Mouse (Mus musculus) lung, postnatal 0 days (tissue): ENCODE measurements around the gene Sod1. TPM values are rescaled to one million over a fixed set of nuclear protein-coding genes. Genes with fewer than 3 reads are reported as not detected.

Source experiments
- ATAC-seq: fragments of 200-750 bp; cut with Nextera tagmentation; 2 replicates; pipeline ENCODE4 v1.8.0; 2017; ENCODE audit warnings: moderate library complexity
- DNase-seq: peaks from one replicate; pipeline ENCODE4 v3.0.0-alpha.2; 2016; ENCODE audit warnings: low spot score
- H3K27ac ChIP-seq: fragments of 300-500 bp; sonication (generic); 2 replicates; pipeline ENCODE4 v1.5.1; 2014; ENCODE audit warnings: antibody characterized with exemption, mild to moderate bottlenecking, low read length, mixed read lengths
- H3K27me3 ChIP-seq: fragments of 300-500 bp; sonication (generic); replicated peaks from 2 replicates; pipeline ENCODE4 v1.6.1; 2014; ENCODE audit warnings: low read length, mixed read lengths; ENCODE audit not compliant: insufficient read depth
- H3K36me3 ChIP-seq: fragments of 300-500 bp; sonication (generic); 2 replicates; pipeline ENCODE4 v1.6.1; 2014; ENCODE audit warnings: low read length, mixed read lengths; ENCODE audit not compliant: insufficient read depth
- H3K4me1 ChIP-seq: fragments of 300-500 bp; sonication (generic); 2 replicates; pipeline ENCODE4 v1.6.1; 2014; ENCODE audit warnings: antibody characterized with exemption, low read depth, low read length, mixed read lengths; ENCODE audit not compliant: insufficient read depth
- H3K4me2 ChIP-seq: fragments of 300-500 bp; sonication (generic); replicated peaks from 2 replicates; pipeline ENCODE4 v1.6.1; 2014; ENCODE audit warnings: low read depth, mild to moderate bottlenecking, low read length, moderate library complexity, mixed read lengths
- H3K4me3 ChIP-seq: fragments of 300-500 bp; sonication (generic); 2 replicates; pipeline ENCODE4 v1.5.1; 2014; ENCODE audit warnings: low read depth, low read length
- H3K9ac ChIP-seq: fragments of 300-500 bp; sonication (generic); replicated peaks from 2 replicates; pipeline ENCODE4 v1.6.1; 2014; ENCODE audit warnings: low read depth, mild to moderate bottlenecking
- H3K9me3 ChIP-seq: fragments of 300-500 bp; sonication (generic); 2 replicates; pipeline ENCODE4 v1.6.1; 2016; ENCODE audit warnings: low read length, mixed read lengths
- CTCF ChIP-seq: IDR thresholded peaks from 2 replicates; pipeline ENCODE4 v1.5.1; 2016; ENCODE audit warnings: antibody characterized with exemption, mild to moderate bottlenecking
- EP300 ChIP-seq: IDR thresholded peaks from 2 replicates; pipeline ENCODE4 v1.6.1; 2016; ENCODE audit warnings: antibody characterized with exemption, mild to moderate bottlenecking, control low read depth
- WGBS: fragments of 180-500 bp; shearing (Covaris S2); extraction: QIAGEN DNeasy Blood & Tissue Kit; methylation state at CpG from one replicate; pipeline ENCODE4 v1.1.7; 2014; 5-methylcytosine and 5-hydroxymethylcytosine counted together
- polyA plus RNA-seq: library from polyadenylated mRNA; unstranded; fragments of >200 nt; fragmentation: Nextera tagmentation; extraction: Ambion mirVana; gene quantifications from 2 replicates; pipeline ENCODE4 v1.2.1, GENCODE M21; 2015

Sod1 gene
- polyA plus RNA-seq, 1 experiment from 2014 or later = 1,843 TPM

- Histone ChIP-seq H3K9me3 (no peaks in the 10 kb centered on the region), H3K27ac (no peak overlapping the region), H3K9ac (no peak overlapping the region), H3K36me3 (peaks cover 7% of the 10 kb centered on the region; the same call in 1 of the 2 replicates), H3K4me2 (no peak overlapping the region), H3K4me1 (no peaks in the 10 kb centered on the region), H3K4me3 (no peak overlapping the region), H3K27me3 (no peaks in the 10 kb centered on the region)
- 84% methylated on average over 6 of the region's 6 CpGs for WGBS
- DNase-seq (no peak), ATAC-seq (no peak)
- TF ChIP-seq CTCF (no peak), EP300 (no peak)
These were observed 9.3 kb downstream of the Sod1 start for GRCm38 (mm10) chr16:90229897-90230296.

- Histone ChIP-seq H3K4me1 (no peaks in the 10 kb centered on the region), H3K36me3 (no peaks in the 10 kb centered on the region; the same call in 1 of the 2 replicates), H3K27me3 (no peaks in the 10 kb centered on the region), H3K9ac (no peak overlapping the region), H3K4me2 (no peak overlapping the region), H3K9me3 (no peaks in the 10 kb centered on the region), H3K4me3 (no peak overlapping the region), H3K27ac (no peak overlapping the region)
- WGBS = 67% methylated on average over 7 of the region's 7 CpGs
- peak; percentile 64 for DNase-seq
- TF ChIP-seq CTCF = no peak
- no peak for TF ChIP-seq EP300
- ATAC-seq = peak; percentile 83
These were observed 10.7 kb downstream of the Sod1 start for GRCm38 (mm10) chr16:90231302-90231701.

GRCm38 (mm10) chr16:90233702-90234101 is 13.1 kb downstream of the Sod1 start:
- H3K4me1 ChIP-seq = no peaks in the 10 kb centered on the region
- no peak for DNase-seq
- H3K27ac ChIP-seq = no peak overlapping the region
- H3K27me3 ChIP-seq = no peaks in the 10 kb centered on the region
- ATAC-seq = no peak
- no peak overlapping the region for H3K4me2 ChIP-seq
- no peaks in the 10 kb centered on the region for H3K9me3 ChIP-seq
- no peak for TF ChIP-seq CTCF
- no peak for TF ChIP-seq EP300
- no peak overlapping the region for H3K9ac ChIP-seq
- H3K36me3 ChIP-seq = no peaks in the 10 kb centered on the region
- H3K4me3 ChIP-seq = no peak overlapping the region
- WGBS = 81% methylated on average over 10 of the region's 10 CpGs

- H3K36me3 ChIP-seq = no peaks in the 10 kb centered on the region
- H3K27me3 ChIP-seq = no peaks in the 10 kb centered on the region
- no peaks in the 10 kb centered on the region for H3K9me3 ChIP-seq
- H3K4me3 ChIP-seq = no peak overlapping the region
- 0 out of 2 replicates have a peak, but pooled peaks have one; percentile 10 for ATAC-seq
- no peak overlapping the region for H3K27ac ChIP-seq
- DNase-seq = peak; percentile 27
- no peak overlapping the region for H3K4me2 ChIP-seq
- TF ChIP-seq EP300 = 0 out of 2 replicates have a peak, but pooled peaks have one; percentile 12
- no peak for TF ChIP-seq CTCF
- WGBS = 37% methylated on average over 6 of the region's 6 CpGs
- H3K4me1 ChIP-seq = no peaks in the 10 kb centered on the region
- no peak overlapping the region for H3K9ac ChIP-seq
These were observed 14.1 kb downstream of the Sod1 start for GRCm38 (mm10) chr16:90234617-90235016.

GRCm38 (mm10) chr16:90235188-90235587 is 14.6 kb downstream of the Sod1 start:
- WGBS = 75% methylated on average over 3 of the region's 3 CpGs
- Histone ChIP-seq H3K36me3 (no peaks in the 10 kb centered on the region), H3K4me3 (no peak overlapping the region), H3K4me2 (no peak overlapping the region), H3K27me3 (no peaks in the 10 kb centered on the region), H3K9me3 (no peaks in the 10 kb centered on the region), H3K9ac (no peak overlapping the region), H3K4me1 (no peaks in the 10 kb centered on the region), H3K27ac (no peak overlapping the region)
- ATAC-seq = no peak
- no peak for DNase-seq
- TF ChIP-seq CTCF (0 out of 2 replicates have a peak, but pooled peaks have one; percentile 22), EP300 (no peak)

- 66% methylated on average over 6 of the region's 6 CpGs for WGBS
- TF ChIP-seq EP300 (no peak), CTCF (no peak)
- peak; percentile 59 for DNase-seq
- no peak overlapping the region for H3K4me3 ChIP-seq
- H3K9me3 ChIP-seq = no peaks in the 10 kb centered on the region
- no peaks in the 10 kb centered on the region for H3K27me3 ChIP-seq
- H3K36me3 ChIP-seq = peaks cover 16% of the 10 kb centered on the region; the same call in 1 of the 2 replicates
- H3K4me2 ChIP-seq = no peak overlapping the region
- no peak overlapping the region for H3K9ac ChIP-seq
- no peaks in the 10 kb centered on the region for H3K4me1 ChIP-seq
- H3K27ac ChIP-seq = no peak overlapping the region
- peak; percentile 33; the same call in 1 of the 2 replicates for ATAC-seq
These were observed 18.7 kb downstream of the Sod1 start for GRCm38 (mm10) chr16:90239128-90239746.
